Mouse (Mus musculus) hindbrain, postnatal 0 days (tissue): ENCODE results near the gene Klk1. TPM values are rescaled to one million over a fixed set of nuclear protein-coding genes. Genes with fewer than 3 reads are reported as not detected.

Source experiments
- ATAC-seq: fragments of 200-750 bp; cut with Nextera tagmentation; 2 replicates; pipeline ENCODE4 v1.8.0; 2017; ENCODE audit warnings: mild to moderate bottlenecking, moderate TSS enrichment, moderate library complexity
- DNase-seq: peaks from one replicate; pipeline ENCODE4 v3.0.0-alpha.2; 2015; ENCODE audit warnings: low spot score
- H3K27ac ChIP-seq: fragments of 300-500 bp; sonication (generic); 2 replicates; pipeline ENCODE4 v1.5.1; 2014; ENCODE audit warnings: mild to moderate bottlenecking
- H3K27me3 ChIP-seq: fragments of 300-500 bp; sonication (generic); 2 replicates; pipeline ENCODE4 v1.6.1; 2014; ENCODE audit warnings: low read length, mixed read lengths; ENCODE audit not compliant: insufficient read depth
- H3K36me3 ChIP-seq: fragments of 300-500 bp; sonication (generic); 2 replicates; pipeline ENCODE4 v1.6.1; 2014; ENCODE audit warnings: low read length, mixed read lengths; ENCODE audit not compliant: insufficient read depth
- H3K4me1 ChIP-seq: fragments of 300-500 bp; sonication (generic); 2 replicates; pipeline ENCODE4 v1.6.1; 2014; ENCODE audit warnings: antibody characterized with exemption, low read length, mixed read lengths; ENCODE audit not compliant: insufficient read depth
- H3K4me2 ChIP-seq: fragments of 300-500 bp; sonication (generic); 2 replicates; pipeline ENCODE4 v1.6.1; 2014; ENCODE audit warnings: low read depth, mild to moderate bottlenecking, low read length, moderate library complexity, mixed read lengths
- H3K4me3 ChIP-seq: fragments of 300-500 bp; sonication (generic); 2 replicates; pipeline ENCODE4 v1.5.1; 2014; ENCODE audit warnings: low read length
- H3K9ac ChIP-seq: fragments of 300-500 bp; sonication (generic); replicated peaks from 2 replicates; pipeline ENCODE4 v1.6.1; 2014; ENCODE audit warnings: mild to moderate bottlenecking, low read length, moderate library complexity, mixed read lengths
- H3K9me3 ChIP-seq: fragments of 300-500 bp; sonication (generic); 2 replicates; pipeline ENCODE4 v1.6.1; 2016; ENCODE audit warnings: low read length, mixed read lengths
- CTCF ChIP-seq: IDR thresholded peaks from 2 replicates; pipeline ENCODE4 v1.5.1; 2016; ENCODE audit warnings: antibody characterized with exemption, control low read depth, low read depth
- WGBS: fragments of 180-500 bp; shearing (Covaris S2); extraction: QIAGEN DNeasy Blood & Tissue Kit; methylation state at CpG from one replicate; pipeline ENCODE4 v1.1.7; 2014; 5-methylcytosine and 5-hydroxymethylcytosine counted together
- polyA plus RNA-seq: library from polyadenylated mRNA; unstranded; fragments of >200 nt; fragmentation: Nextera tagmentation; extraction: Ambion mirVana; gene quantifications from 2 replicates; pipeline ENCODE4 v1.2.1, GENCODE M21; 2015
- total RNA-seq: library from RNA; depleted of rRNA; stranded (reverse); fragments of >200 nt; gene quantifications from 2 replicates; pipeline ENCODE4 v1.2.3, GENCODE M21; 2014; rRNA removed

Klk1 gene
- total and polyA plus RNA-seq, 2 experiments from 2014 or later: not detected

DNA sequence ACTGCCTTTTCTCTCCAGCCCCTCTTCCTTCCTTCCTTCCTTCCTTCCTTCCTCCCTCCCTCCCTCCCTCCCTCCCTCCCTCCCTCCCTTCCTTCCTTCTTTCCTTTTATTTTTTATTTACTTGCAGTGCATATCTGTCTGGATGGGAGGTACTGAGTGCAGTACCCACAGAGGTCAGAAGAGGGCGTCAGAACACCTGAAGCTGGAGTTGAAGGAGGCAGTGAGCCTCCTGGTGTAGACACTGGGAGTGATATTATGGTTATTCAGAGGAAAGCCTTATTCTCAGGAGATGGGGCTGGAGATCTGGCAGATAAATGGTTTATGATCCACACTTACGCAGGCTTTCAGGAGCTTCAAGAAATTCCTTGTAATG, 52.1 kb downstream of the Klk1 start:
- peak; percentile 72 for TF ChIP-seq CTCF
- H3K27me3 ChIP-seq: no peaks in the 10 kb centered on the region
- WGBS: 50% methylated on average over 2 of the region's 2 CpGs
- H3K9me3 ChIP-seq: 0 out of 2 replicates have a peak, but pooled peaks cover 2% of the 10 kb centered on the region
- DNase-seq (peak; percentile 65), ATAC-seq (peak; percentile 46; the same call in 1 of the 2 replicates)
- H3K27ac ChIP-seq: no peak overlapping the region
- H3K9ac ChIP-seq: no peak overlapping the region
- H3K36me3 ChIP-seq: no peaks in the 10 kb centered on the region
- H3K4me1 ChIP-seq: no peaks in the 10 kb centered on the region
- H3K4me2 ChIP-seq: no peak overlapping the region
- H3K4me3 ChIP-seq: no peak overlapping the region

Other genes with a start within 250 kb of the Klk1 start
- not detected in 2 replicates for gene Klk1b9, start 249.3 kb upstream of the Klk1 start, total RNA-seq
- gene Klk1b9, start 249.3 kb upstream of the Klk1 start, polyA plus RNA-seq: not detected in 2 replicates
- not detected in 2 replicates for gene Klk1b11, start 229.5 kb upstream of the Klk1 start, total RNA-seq
- not detected in 2 replicates for gene Klk1b11, start 229.5 kb upstream of the Klk1 start, polyA plus RNA-seq
- 0.54 TPM in 1 of 2 replicates, not detected in the other for gene Klk1b26, start 213.2 kb upstream of the Klk1 start, total RNA-seq
- not detected in 2 replicates for gene Klk1b26, start 213.2 kb upstream of the Klk1 start, polyA plus RNA-seq
- not detected in 2 replicates for gene Klk1b27, start 173.1 kb upstream of the Klk1 start, total RNA-seq
- gene Klk1b27, start 173.1 kb upstream of the Klk1 start, polyA plus RNA-seq: 0.28 TPM in 1 of 2 replicates, not detected in the other
- gene Klk1b21, start 123.0 kb upstream of the Klk1 start, total RNA-seq: not detected in 2 replicates
- not detected in 2 replicates for gene Klk1b21, start 123.0 kb upstream of the Klk1 start, polyA plus RNA-seq
- gene Klk1b22, start 112.7 kb upstream of the Klk1 start, total RNA-seq: not detected in 2 replicates
- gene Klk1b22, start 112.7 kb upstream of the Klk1 start, polyA plus RNA-seq: not detected in 2 replicates
- not detected in 2 replicates for gene Klk1b16, start 88.6 kb upstream of the Klk1 start, total RNA-seq
- gene Klk1b16, start 88.6 kb upstream of the Klk1 start, polyA plus RNA-seq: not detected in 2 replicates
- not detected in 2 replicates for gene Klk1b24, start 37.1 kb upstream of the Klk1 start, total RNA-seq
- gene Klk1b24, start 37.1 kb upstream of the Klk1 start, polyA plus RNA-seq: not detected in 2 replicates
- gene Klk1b3, start 27.2 kb upstream of the Klk1 start, total RNA-seq: not detected in 2 replicates
- not detected in 2 replicates for gene Klk1b3, start 27.2 kb upstream of the Klk1 start, polyA plus RNA-seq
- gene Klk1b4, start 17.9 kb upstream of the Klk1 start, total RNA-seq: not detected in 2 replicates
- not detected in 2 replicates for gene Klk1b4, start 17.9 kb upstream of the Klk1 start, polyA plus RNA-seq
- gene Klk1b5, start 9.4 kb upstream of the Klk1 start, total RNA-seq: not detected in 2 replicates
- gene Klk1b5, start 9.4 kb upstream of the Klk1 start, polyA plus RNA-seq: not detected in 2 replicates
- gene Gm36864, start 10.8 kb downstream of the Klk1 start, total RNA-seq: not detected in 2 replicates
- not detected in 2 replicates for gene Gm36864, start 10.8 kb downstream of the Klk1 start, polyA plus RNA-seq
- gene 1700028J19Rik, start 21.3 kb downstream of the Klk1 start, total RNA-seq: 1.2 TPM in 1 of 2 replicates, not detected in the other
- gene 1700028J19Rik, start 21.3 kb downstream of the Klk1 start, polyA plus RNA-seq: 1.6 TPM in 2 replicates
- gene 2410002F23Rik, start 21.4 kb downstream of the Klk1 start, total RNA-seq: 340 and 409 TPM in 2 replicates
- gene 2410002F23Rik, start 21.4 kb downstream of the Klk1 start, polyA plus RNA-seq: 239 TPM in 2 replicates
- not detected in 2 replicates for gene Acp4, start 32.0 kb downstream of the Klk1 start, total RNA-seq
- 0.13 TPM in 1 of 2 replicates, not detected in the other for gene Acp4, start 32.0 kb downstream of the Klk1 start, polyA plus RNA-seq
- gene Gm15517, start 36.1 kb downstream of the Klk1 start, total RNA-seq: not detected in 2 replicates
- gene Gm15517, start 36.1 kb downstream of the Klk1 start, polyA plus RNA-seq: not detected in 2 replicates
- 3.3 and 5.9 TPM in 2 replicates for gene Clec11a, start 81.5 kb downstream of the Klk1 start, total RNA-seq
- 4.4 and 4.5 TPM in 2 replicates for gene Clec11a, start 81.5 kb downstream of the Klk1 start, polyA plus RNA-seq
- gene Shank1, start 84.9 kb downstream of the Klk1 start, total RNA-seq: 39.0 and 41.8 TPM in 2 replicates
- gene Shank1, start 84.9 kb downstream of the Klk1 start, polyA plus RNA-seq: 36.3 and 36.6 TPM in 2 replicates
- 130 and 154 TPM in 2 replicates for gene Syt3, start 158.7 kb downstream of the Klk1 start, total RNA-seq
- 73.7 and 79.2 TPM in 2 replicates for gene Syt3, start 158.7 kb downstream of the Klk1 start, polyA plus RNA-seq
- 1.4 and 2.3 TPM in 2 replicates for gene 1700008O03Rik, start 160.5 kb downstream of the Klk1 start, total RNA-seq
- gene 1700008O03Rik, start 160.5 kb downstream of the Klk1 start, polyA plus RNA-seq: 3.3 and 3.6 TPM in 2 replicates
- 562 and 663 TPM in 2 replicates for gene Lrrc4b, start 203.7 kb downstream of the Klk1 start, total RNA-seq
- gene Lrrc4b, start 203.7 kb downstream of the Klk1 start, polyA plus RNA-seq: 19.6 and 22.7 TPM in 2 replicates
- 10.2 and 15.5 TPM in 2 replicates for gene Aspdh, start 240.0 kb downstream of the Klk1 start, total RNA-seq
- 3.1 and 3.8 TPM in 2 replicates for gene Aspdh, start 240.0 kb downstream of the Klk1 start, polyA plus RNA-seq
- 32.7 and 44.5 TPM in 2 replicates for gene Josd2, start 242.6 kb downstream of the Klk1 start, total RNA-seq
- gene Josd2, start 242.6 kb downstream of the Klk1 start, polyA plus RNA-seq: 28.3 and 32.7 TPM in 2 replicates